Mouse (Mus musculus) neural tube, embryonic 14.5 days (tissue): ENCODE data around the gene Mrpl12. TPM values are rescaled to one million over a fixed set of nuclear protein-coding genes. Genes with fewer than 3 reads are reported as not detected.

Experiments used
- ATAC-seq: fragments of 200-750 bp; cut with Nextera tagmentation; 2 replicates; pipeline ENCODE4 v1.8.0; 2017; ENCODE audit warnings: low read depth, mild to moderate bottlenecking, moderate TSS enrichment, moderate library complexity
- H3K27ac ChIP-seq: fragments of 300-500 bp; sonication (generic); 2 replicates; pipeline ENCODE4 v1.5.1; 2014; ENCODE audit warnings: low read depth, mild to moderate bottlenecking, control low read depth, low read length, moderate library complexity, mixed read lengths
- H3K27me3 ChIP-seq: fragments of 300-500 bp; sonication (generic); 2 replicates; pipeline ENCODE4 v1.6.1; 2014; ENCODE audit warnings: low read length; ENCODE audit not compliant: control insufficient read depth, insufficient read depth
- H3K36me3 ChIP-seq: fragments of 300-500 bp; sonication (generic); 2 replicates; pipeline ENCODE4 v1.6.1; 2014; ENCODE audit warnings: low read length, mixed read lengths; ENCODE audit not compliant: control insufficient read depth, insufficient read depth
- H3K4me1 ChIP-seq: fragments of 300-500 bp; sonication (generic); 2 replicates; pipeline ENCODE4 v1.6.1; 2014; ENCODE audit warnings: low read length; ENCODE audit not compliant: control insufficient read depth, insufficient read depth
- H3K4me2 ChIP-seq: fragments of 300-500 bp; sonication (generic); 2 replicates; pipeline ENCODE4 v1.6.1; 2014; ENCODE audit warnings: mild to moderate bottlenecking, low read depth, low read length, control low read depth
- H3K4me3 ChIP-seq: fragments of 300-500 bp; sonication (generic); 2 replicates; pipeline ENCODE4 v1.5.1; 2014; ENCODE audit warnings: low read depth, low read length, control low read depth, mixed read lengths
- H3K9ac ChIP-seq: fragments of 300-500 bp; sonication (generic); replicated peaks from 2 replicates; pipeline ENCODE4 v1.6.1; 2014; ENCODE audit warnings: low read depth, mild to moderate bottlenecking, control low read depth, low read length, mixed read lengths
- H3K9me3 ChIP-seq: fragments of 300-500 bp; sonication (generic); 2 replicates; pipeline ENCODE4 v1.6.1; 2016; ENCODE audit warnings: low read length; ENCODE audit not compliant: control insufficient read depth
- WGBS: fragments of 180-500 bp; shearing (Covaris S2); extraction: QIAGEN DNeasy Blood & Tissue Kit; methylation state at CpG from one replicate; pipeline ENCODE4 v1.1.7; 2014; 5-methylcytosine and 5-hydroxymethylcytosine counted together
- polyA plus RNA-seq: library from polyadenylated mRNA; unstranded; fragments of >200 nt; fragmentation: Nextera tagmentation; extraction: Ambion mirVana; gene quantifications from 2 replicates; pipeline ENCODE4 v1.2.1, GENCODE M21; 2014

The Mrpl12 gene
- 131 and 135 TPM in 2 replicates for polyA plus RNA-seq

- H3K4me1 ChIP-seq = peaks cover 11% of the 10 kb centered on the region
- peaks cover 53% of the 10 kb centered on the region for H3K36me3 ChIP-seq
- peak; percentile 95 for ATAC-seq
- H3K4me3 ChIP-seq = peak within 1 kb of the TSS; percentile 94
- peak within 1 kb of the TSS; percentile 81 for H3K9ac ChIP-seq
- H3K27me3 ChIP-seq = no peaks in the 10 kb centered on the region
- H3K9me3 ChIP-seq = no peaks in the 10 kb centered on the region
- H3K4me2 ChIP-seq = peak within 1 kb of the TSS; percentile 94
- under 1% methylated on average over 55 of the region's 60 CpGs for WGBS
- peak within 1 kb of the TSS; percentile 90 for H3K27ac ChIP-seq
Observed at GRCm38 (mm10) chr11:120484265-120484981, at the start of gene Mrpl12. Gene Mrpl12, plus strand, starts transcription at chr11:120484613.

GRCm38 (mm10) chr11:120437152-120437856 is 47.1 kb upstream of the Mrpl12 start, which contains the start of gene Nploc4:
Gene Nploc4, minus strand, starts transcription at chr11:120437708.
- Histone ChIP-seq H3K27ac (peak within 1 kb of the TSS; percentile 66; the same call in 1 of the 2 replicates), H3K36me3 (peaks cover 17% of the 10 kb centered on the region), H3K4me2 (peak within 1 kb of the TSS; percentile 73), H3K9ac (peak within 1 kb of the TSS; percentile 94), H3K27me3 (no peaks in the 10 kb centered on the region), H3K4me3 (peak within 1 kb of the TSS; percentile 90), H3K4me1 (peaks cover 9% of the 10 kb centered on the region), H3K9me3 (no peaks in the 10 kb centered on the region)
- under 1% methylated on average over 67 of the region's 77 CpGs for WGBS
- peak; percentile 87 for ATAC-seq

GRCm38 (mm10) chr11:120437857-120438385 is 46.5 kb upstream of the Mrpl12 start:
- 26% methylated on average over 12 of the region's 12 CpGs for WGBS
- H3K27ac ChIP-seq = no peak overlapping the region
- H3K4me3 ChIP-seq = peak overlapping the region; percentile 90
- H3K9ac ChIP-seq = peak overlapping the region; percentile 94
- H3K27me3 ChIP-seq = no peaks in the 10 kb centered on the region
- H3K36me3 ChIP-seq = peaks cover 11% of the 10 kb centered on the region
- no peak for ATAC-seq
- H3K4me1 ChIP-seq = peaks cover 9% of the 10 kb centered on the region
- peak overlapping the region; percentile 73 for H3K4me2 ChIP-seq
- H3K9me3 ChIP-seq = no peaks in the 10 kb centered on the region

- no peak within 1 kb of the TSS for H3K9ac ChIP-seq
- H3K36me3 ChIP-seq = no peaks in the 10 kb centered on the region
- no peak within 1 kb of the TSS for H3K4me2 ChIP-seq
- no peaks in the 10 kb centered on the region for H3K27me3 ChIP-seq
- no peak for ATAC-seq
- H3K4me1 ChIP-seq = no peaks in the 10 kb centered on the region
- H3K4me3 ChIP-seq = no peak within 1 kb of the TSS
- no peak within 1 kb of the TSS for H3K27ac ChIP-seq
- 91% methylated on average over 3 of the region's 3 CpGs for WGBS
- H3K9me3 ChIP-seq = no peaks in the 10 kb centered on the region
Observed at GRCm38 (mm10) chr11:120442344-120442743, 42.1 kb upstream of the Mrpl12 start, which contains the start of gene Tspan10. Gene Tspan10, plus strand, starts transcription at chr11:120442644.

GRCm38 (mm10) chr11:120442765-120443280 is 41.6 kb upstream of the Mrpl12 start:
- no peaks in the 10 kb centered on the region for H3K27me3 ChIP-seq
- 92% methylated on average over 3 of the region's 3 CpGs for WGBS
- H3K4me1 ChIP-seq = no peaks in the 10 kb centered on the region
- H3K9ac ChIP-seq = no peak overlapping the region
- no peak overlapping the region for H3K27ac ChIP-seq
- no peak overlapping the region for H3K4me3 ChIP-seq
- H3K9me3 ChIP-seq = no peaks in the 10 kb centered on the region
- H3K36me3 ChIP-seq = no peaks in the 10 kb centered on the region
- no peak overlapping the region for H3K4me2 ChIP-seq
- no peak for ATAC-seq

- H3K27ac ChIP-seq = no peak overlapping the region
- no peaks in the 10 kb centered on the region for H3K36me3 ChIP-seq
- no peaks in the 10 kb centered on the region for H3K4me1 ChIP-seq
- no peaks in the 10 kb centered on the region for H3K9me3 ChIP-seq
- no peak overlapping the region for H3K4me2 ChIP-seq
- no peak overlapping the region for H3K4me3 ChIP-seq
- 69% methylated on average over 6 of the region's 6 CpGs for WGBS
- H3K9ac ChIP-seq = no peak overlapping the region
- no peaks in the 10 kb centered on the region for H3K27me3 ChIP-seq
- ATAC-seq = no peak
Observed at GRCm38 (mm10) chr11:120444106-120444505, 40.3 kb upstream of the Mrpl12 start.

GRCm38 (mm10) chr11:120445475-120445874 is 38.9 kb upstream of the Mrpl12 start:
- Histone ChIP-seq H3K27ac (no peak overlapping the region), H3K4me3 (no peak overlapping the region), H3K36me3 (no peaks in the 10 kb centered on the region), H3K27me3 (no peaks in the 10 kb centered on the region), H3K9ac (no peak overlapping the region), H3K9me3 (no peaks in the 10 kb centered on the region), H3K4me2 (no peak overlapping the region), H3K4me1 (no peaks in the 10 kb centered on the region)
- WGBS = 96% methylated on average over 3 of the region's 3 CpGs
- ATAC-seq = no peak

- ATAC-seq = no peak
- no peak overlapping the region for H3K9ac ChIP-seq
- WGBS = 85% methylated on average over 7 of the region's 7 CpGs
Observed at GRCm38 (mm10) chr11:120447179-120447578, 37.2 kb upstream of the Mrpl12 start.

More at GRCm38 (mm10) chr11:120447179-120447578, 37.2 kb upstream of the Mrpl12 start:
- Histone ChIP-seq H3K27me3 (no peaks in the 10 kb centered on the region), H3K27ac (no peak overlapping the region), H3K9me3 (no peaks in the 10 kb centered on the region), H3K4me3 (no peak overlapping the region), H3K4me2 (no peak overlapping the region), H3K4me1 (no peaks in the 10 kb centered on the region), H3K36me3 (no peaks in the 10 kb centered on the region)
